Mouse (Mus musculus) urinary bladder, postnatal 36 days (tissue): ENCODE data around the gene 9430097D07Rik.
A peak's percentile ranks its signal among the peaks of the same experiment; 100 is the strongest.

Experiments
- DNase-seq, 2 experiments: peaks; one replicate each; pipeline ENCODE4 v3.0.0; 2022; ENCODE audit warnings: low spot score in 2 of 2, mixed read lengths in 1 of 2

9430097D07Rik gene

GRCm38 (mm10) chr2:32566536-32567063 lies 8.9 kb downstream of the 9430097D07Rik start:
- peak; percentile 58 to 63 for DNase-seq

- no peak for DNase-seq
Observed at GRCm38 (mm10) chr2:32559570-32559969, 15.9 kb downstream of the 9430097D07Rik start.

GRCm38 (mm10) chr2:32556019-32556418 lies 19.5 kb downstream of the 9430097D07Rik start:
- DNase-seq: no peak

GRCm38 (mm10) chr2:32555484-32555883 lies 20.0 kb downstream of the 9430097D07Rik start:
- DNase-seq: no peak

- DNase-seq: no peak
Observed at GRCm38 (mm10) chr2:32553592-32554148, 21.8 kb downstream of the 9430097D07Rik start.

GRCm38 (mm10) chr2:32551236-32551635 lies 24.2 kb downstream of the 9430097D07Rik start:
- no peak for DNase-seq

GRCm38 (mm10) chr2:32549764-32550163 lies 25.7 kb downstream of the 9430097D07Rik start:
- DNase-seq: peak in 1 of 2 experiments; percentile 83

GRCm38 (mm10) chr2:32549171-32549570 lies 26.3 kb downstream of the 9430097D07Rik start:
- DNase-seq: no peak

GRCm38 (mm10) chr2:32547964-32548739 lies 27.3 kb downstream of the 9430097D07Rik start:
- DNase-seq: peak in 1 of 2 experiments; percentile 40

GRCm38 (mm10) chr2:32547380-32547779 lies 28.1 kb downstream of the 9430097D07Rik start:
- no peak for DNase-seq

GRCm38 (mm10) chr2:32546951-32547350 lies 28.5 kb downstream of the 9430097D07Rik start:
- DNase-seq: no peak

GRCm38 (mm10) chr2:32543031-32543449 lies 32.4 kb downstream of the 9430097D07Rik start:
- no peak for DNase-seq

- no peak for DNase-seq
Observed at GRCm38 (mm10) chr2:32541986-32542573, 33.4 kb downstream of the 9430097D07Rik start.

- DNase-seq: no peak
Observed at GRCm38 (mm10) chr2:32541333-32541908, 34.1 kb downstream of the 9430097D07Rik start.

- no peak for DNase-seq
Observed at GRCm38 (mm10) chr2:32539452-32539981, 36.0 kb downstream of the 9430097D07Rik start.

- no peak for DNase-seq
Observed at GRCm38 (mm10) chr2:32538461-32538860, 37.0 kb downstream of the 9430097D07Rik start.

GRCm38 (mm10) chr2:32537941-32538340 lies 37.5 kb downstream of the 9430097D07Rik start:
- DNase-seq: no peak

- no peak for DNase-seq
Observed at GRCm38 (mm10) chr2:32537360-32537905, 38.1 kb downstream of the 9430097D07Rik start.

GRCm38 (mm10) chr2:32536634-32537359 lies 38.7 kb downstream of the 9430097D07Rik start:
- peak in 1 of 2 experiments; percentile 50 for DNase-seq

GRCm38 (mm10) chr2:32536086-32536633 lies 39.3 kb downstream of the 9430097D07Rik start:
- no peak for DNase-seq
